Mouse (Mus musculus): ENCODE results near the gene Mpp1. TPM values are rescaled to one million over a fixed set of nuclear protein-coding genes. Genes with fewer than 3 reads are reported as not detected.

Mpp1 gene
- total RNA-seq (2021), result 10 to 100 TPM; 39.1 to 39.5 TPM
- long read RNA-seq, experiment 1, transcript Mpp1-201 (12 exons, 2,525 nt), result major isoform, 39 of 45 reads
- long read RNA-seq, experiment 1, partial matches to known transcripts, result 5 of 45 reads
- long read RNA-seq, experiment 1, other reads (novel, unspliced or antisense), result 1 of 45 reads
- long read RNA-seq, experiment 2, transcript Mpp1-201 (12 exons, 2,525 nt), result major isoform, 37 of 42 reads
- long read RNA-seq, experiment 2, partial matches to known transcripts, result 4 of 42 reads
- long read RNA-seq, experiment 2, other reads (novel, unspliced or antisense), result 1 of 42 reads

DNA sequence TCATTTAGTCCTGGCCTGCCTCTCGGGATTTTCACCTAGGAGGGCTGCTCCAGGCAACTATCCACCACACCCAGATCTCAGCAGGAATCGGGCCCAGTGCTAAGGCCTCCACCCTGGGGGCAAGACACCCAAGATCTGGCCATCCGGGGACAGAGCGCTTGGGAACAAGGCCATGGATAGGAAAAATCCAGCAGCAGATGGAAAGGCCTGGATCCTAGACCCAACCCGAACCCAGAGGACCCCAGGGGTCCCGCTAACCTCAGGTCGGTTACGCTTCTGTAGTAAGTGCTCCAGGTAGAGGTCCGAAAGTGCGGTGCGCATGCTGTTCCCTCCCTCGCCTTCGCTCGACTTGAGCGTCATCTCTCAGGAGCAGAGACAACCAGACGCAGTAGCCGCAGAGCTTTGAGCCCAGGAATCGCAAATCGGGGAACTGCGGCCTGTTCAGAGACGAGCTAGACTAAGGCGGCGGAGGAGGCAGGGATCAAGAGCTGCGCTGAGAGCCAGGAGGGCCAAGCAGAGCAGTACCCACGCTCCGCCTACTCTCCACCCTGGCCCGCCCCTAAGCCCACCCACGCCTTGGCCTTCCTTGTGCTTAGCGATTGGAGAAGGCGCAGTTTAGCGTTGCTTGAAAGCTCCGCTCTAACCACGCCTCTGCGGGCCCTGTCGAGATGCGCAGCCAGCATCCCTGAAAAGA, at the start of gene Mpp1:
Gene Mpp1 (minus strand): TSS at position 550 of the 694 bp plus-strand sequence.
- peak; percentile 42 to 65 for DNase-seq (ENCODE audit: low spot score in 2 of 2)

DNA sequence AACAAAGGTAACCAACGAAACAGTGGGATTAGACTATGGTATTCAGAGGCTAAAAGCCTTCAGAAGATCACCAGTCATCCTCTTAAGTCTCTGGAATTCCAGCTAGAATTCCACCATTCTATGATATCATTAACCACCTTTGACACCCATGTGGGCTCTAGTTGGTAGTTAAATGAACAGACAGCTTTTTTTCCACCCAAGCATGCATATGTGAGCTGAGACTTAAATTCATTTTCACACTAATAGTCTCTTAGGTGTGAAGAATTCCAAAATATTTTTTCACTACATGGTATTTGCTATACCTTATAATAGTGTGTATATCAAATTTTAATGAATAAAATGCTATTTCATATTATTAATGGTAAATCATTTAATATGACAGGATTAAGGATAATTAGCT, 32.9 kb upstream of the Mpp1 start, which contains the start of gene Smim9:
Gene Smim9 (minus strand): TSS at position 101 of the 400 bp plus-strand sequence.
- no peak for DNase-seq (ENCODE audit: low spot score in 2 of 2)

DNA sequence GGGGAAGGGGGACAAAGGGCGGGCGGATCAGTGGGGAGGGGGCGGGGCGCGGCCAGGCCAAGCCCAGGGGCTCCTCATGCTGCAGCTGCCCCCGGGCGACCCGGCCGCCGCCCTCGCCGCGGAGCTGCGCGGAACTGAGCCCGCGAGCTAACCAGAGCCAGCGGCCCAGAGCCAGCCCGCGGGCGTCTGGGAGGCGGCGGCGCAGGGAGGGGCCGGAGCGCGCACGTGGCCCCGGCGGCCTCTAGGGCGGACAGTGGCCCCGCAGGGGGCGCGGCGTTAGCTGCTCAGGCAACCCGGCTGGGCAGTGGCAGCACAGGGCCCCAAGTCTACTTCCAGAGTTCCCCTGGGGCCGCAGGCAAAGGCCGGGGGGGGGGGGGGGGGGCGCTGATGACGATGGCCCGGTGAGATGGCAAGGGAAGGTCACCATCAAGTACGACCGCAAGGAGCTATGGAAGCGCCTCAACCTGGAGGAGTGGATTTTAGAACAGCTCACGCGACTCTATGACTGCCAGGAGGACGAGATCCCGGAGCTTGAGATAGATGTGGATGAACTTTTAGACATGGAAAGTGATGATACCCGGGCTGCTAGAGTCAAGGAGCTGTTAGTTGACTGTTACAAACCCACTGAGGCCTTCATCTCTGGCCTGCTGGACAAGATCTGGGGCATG, 24.9 kb upstream of the Mpp1 start:
- DNase-seq (ENCODE audit: low spot score in 2 of 2), result peak; percentile 3 to 13

DNA sequence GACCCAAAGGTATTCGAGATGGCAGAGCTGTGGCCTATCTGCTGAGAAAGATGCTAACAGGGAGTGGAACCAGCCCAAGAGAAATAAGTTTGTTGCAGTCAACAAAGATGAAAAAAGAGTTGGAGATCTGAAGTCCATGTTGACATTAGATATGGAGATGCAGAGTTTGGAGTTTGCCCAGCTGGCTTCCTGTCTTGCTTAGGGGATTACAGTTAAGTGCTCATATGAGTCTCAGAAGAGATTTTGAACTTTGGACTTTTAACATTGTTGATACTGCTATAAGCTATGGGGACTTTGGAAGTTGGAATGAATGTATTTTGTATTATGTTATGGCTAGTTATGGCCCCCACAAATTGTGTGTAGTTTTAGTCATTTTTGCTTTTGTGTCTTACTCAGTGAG, 21.4 kb upstream of the Mpp1 start:
- DNase-seq (ENCODE audit: low spot score in 2 of 2), result no peak

DNA sequence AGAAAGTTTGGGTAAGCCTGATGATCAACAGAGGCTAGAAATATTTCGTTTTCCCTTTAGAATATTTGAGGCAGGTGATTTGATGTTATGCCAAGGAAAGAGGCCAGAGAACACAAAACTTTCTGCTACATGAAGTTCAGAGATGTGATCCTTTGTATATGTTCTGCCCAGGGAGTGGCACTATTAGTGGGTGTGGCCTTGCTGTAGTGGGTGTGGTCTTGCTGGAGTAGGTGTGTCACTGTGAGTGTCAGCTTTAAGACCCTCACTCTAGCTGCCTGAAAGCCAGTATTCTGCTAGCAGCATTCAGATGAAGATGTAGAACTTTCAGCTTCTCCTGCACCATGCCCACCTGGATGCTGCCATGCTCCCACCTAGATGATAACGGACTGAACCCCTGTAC, 19.5 kb upstream of the Mpp1 start:
- DNase-seq (ENCODE audit: low spot score in 2 of 2), result no peak

DNA sequence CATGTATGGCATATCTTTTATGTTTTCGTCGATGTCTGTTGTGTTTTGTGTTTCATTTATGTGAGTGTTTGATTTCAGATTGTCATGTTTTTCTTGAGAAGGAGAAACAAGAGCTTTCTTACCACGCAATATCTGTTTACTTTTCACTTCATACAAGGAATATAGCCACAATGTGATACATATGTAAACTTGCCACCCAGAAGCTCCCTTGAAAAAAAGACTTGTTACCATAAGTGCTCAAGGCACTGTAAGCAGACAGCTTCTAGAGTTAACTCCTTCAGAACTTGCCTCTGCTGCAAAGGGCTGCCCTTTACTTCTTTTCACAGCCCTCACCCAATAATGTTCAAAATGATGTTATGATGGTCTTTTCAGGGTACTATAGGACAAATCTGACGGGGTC, 17.6 kb upstream of the Mpp1 start:
- DNase-seq (ENCODE audit: low spot score in 2 of 2), result no peak

DNA sequence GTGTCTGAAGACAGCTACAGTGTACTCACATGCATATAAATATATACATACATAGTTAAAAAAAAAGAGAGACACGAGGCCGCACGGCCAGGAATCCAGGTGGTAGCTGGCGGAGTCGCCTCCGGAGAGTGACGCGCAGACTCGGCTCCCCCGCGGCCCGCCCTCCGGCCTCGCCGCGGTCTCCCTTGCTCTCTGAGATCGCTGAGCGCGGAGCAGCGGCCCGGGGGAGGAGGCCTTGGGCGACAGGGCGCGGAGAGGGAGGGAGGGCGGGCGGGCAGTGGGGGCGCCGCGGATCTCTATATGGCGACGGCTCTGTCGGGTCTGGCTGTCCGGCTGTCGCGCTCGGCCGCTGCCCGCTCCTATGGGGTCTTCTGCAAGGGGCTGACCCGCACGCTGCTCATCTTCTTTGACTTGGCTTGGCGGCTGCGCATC, 12.3 kb upstream of the Mpp1 start:
- peak in 1 of 2 experiments; percentile 12 for DNase-seq (ENCODE audit: low spot score in 2 of 2)

DNA sequence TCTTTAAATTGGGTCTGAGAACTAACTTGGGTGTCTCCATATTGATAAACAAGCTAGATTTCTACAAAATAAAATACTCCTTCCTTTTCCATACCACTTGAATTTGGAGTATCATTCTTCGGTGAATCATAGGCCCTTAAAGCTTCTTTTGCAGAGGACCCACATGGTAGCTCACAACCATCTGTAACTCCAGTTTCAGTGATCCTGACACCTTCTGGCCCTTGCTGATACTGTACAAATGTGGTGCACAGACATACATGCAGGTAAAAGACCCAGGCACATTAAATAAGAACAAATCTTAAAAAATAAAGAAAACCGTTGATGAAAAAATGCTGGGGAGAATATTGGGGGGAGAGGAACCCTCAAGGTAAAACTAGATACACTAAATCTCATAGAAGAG, 7.4 kb upstream of the Mpp1 start:
- DNase-seq (ENCODE audit: low spot score in 2 of 2), result no peak

DNA sequence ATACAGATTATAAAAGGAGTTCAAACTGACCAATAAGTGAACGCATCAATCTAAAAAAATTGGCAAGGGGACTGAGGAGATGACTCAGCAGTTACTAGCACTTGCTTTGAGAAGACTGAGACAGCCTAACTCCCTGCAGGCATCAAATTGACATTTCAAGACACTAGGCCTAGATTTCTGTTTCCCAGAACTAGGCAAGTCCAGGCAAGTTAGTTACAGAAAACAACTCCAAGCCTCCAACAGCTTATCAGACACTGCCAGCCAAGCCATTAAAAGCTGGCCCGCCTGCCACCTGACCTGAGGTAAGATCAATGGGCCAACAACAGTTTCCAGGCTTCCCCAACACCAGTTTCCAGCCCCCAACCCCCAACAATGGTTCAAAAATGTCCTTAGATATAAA, 6.9 kb upstream of the Mpp1 start:
- DNase-seq (ENCODE audit: low spot score in 2 of 2), result no peak

DNA sequence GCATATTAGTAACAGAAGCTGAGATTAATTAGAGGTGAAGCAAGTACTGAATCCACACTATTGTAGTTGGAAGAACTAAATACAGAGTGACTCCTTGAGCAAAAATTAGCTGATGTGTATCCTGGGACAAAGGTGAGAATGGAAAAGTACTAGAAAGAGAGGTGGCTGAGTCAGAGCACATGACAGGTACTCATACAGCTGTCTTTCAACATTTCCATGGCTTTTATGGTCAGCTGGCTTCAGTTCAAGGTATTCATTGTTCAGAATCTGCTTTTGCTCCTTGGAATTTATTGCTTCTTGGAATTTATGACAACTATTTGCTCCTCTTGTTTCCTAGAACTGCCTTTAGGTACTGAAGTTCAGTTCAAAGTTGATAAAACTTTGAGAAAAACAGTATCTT, 6.1 kb upstream of the Mpp1 start:
- no peak for DNase-seq (ENCODE audit: low spot score in 2 of 2)

DNA sequence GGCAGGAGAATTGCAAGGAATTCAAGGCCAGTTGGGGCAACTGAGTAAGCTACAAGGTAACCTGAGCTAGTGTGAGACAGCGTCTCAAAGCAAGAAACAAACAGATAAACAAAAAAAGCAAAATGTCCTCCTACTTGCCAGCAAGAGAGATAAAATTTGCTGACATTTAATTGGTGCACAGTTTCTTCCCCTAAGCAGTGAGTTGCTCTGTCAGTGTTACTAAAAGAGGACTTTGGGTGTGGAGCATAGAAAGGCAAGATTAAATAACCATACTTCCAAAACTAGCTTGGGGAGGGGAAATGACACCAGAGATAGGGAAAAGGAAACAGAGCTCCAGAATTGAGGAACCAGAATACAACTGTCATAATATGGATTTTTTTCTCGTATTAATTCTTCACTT, 1.3 kb downstream of the Mpp1 start:
- DNase-seq (ENCODE audit: low spot score in 2 of 2), result no peak

DNA sequence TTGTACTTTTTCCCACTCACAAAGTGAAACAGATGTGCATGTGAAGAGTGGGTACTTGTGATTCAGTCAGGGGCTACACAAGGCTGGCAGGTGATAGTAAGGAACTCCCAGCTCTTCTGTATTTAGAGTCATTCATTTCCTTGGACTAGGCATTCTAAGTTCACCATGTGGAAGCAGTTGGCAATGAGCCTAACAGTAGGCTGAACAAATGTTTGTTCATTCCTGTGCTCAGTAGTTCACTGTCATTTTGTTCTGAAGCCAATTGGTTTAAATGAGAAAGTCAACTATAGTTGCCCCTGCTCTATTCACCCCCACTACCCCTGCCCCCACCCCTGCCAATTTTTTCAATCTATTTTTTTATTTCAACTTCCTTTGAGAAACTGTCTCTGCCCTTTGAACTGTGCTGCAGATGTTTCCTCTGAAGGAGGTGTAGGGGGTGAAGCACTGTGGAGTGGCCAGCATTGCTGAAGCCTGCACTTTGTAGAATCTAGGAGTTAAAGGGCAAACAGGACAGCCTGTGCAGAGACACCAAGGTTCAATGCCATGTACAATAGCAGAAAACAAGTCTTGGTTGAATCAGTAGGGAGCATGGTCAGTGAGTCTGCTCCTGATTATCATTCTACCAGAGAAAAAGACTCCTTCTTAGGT, 2.4 kb downstream of the Mpp1 start:
- no peak for DNase-seq (ENCODE audit: low spot score in 2 of 2)

DNA sequence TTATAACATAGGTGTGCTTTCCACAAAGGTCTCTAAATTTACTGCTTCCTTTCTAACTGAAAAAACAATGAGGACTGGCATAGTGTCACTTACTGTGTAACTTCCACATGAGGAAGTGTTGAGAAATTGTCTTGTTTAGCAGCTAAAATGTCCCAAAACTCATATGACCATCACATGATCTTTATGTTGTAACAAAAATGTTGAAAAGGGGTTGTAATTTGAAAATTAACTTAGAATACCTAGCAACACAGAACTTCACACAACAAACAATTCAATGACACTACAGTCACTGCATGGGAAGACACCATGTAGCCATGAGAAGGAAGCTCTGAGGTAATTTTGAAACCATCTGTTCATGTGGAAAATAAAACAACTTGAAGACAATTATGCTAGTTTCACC, 3.9 kb downstream of the Mpp1 start:
- no peak for DNase-seq (ENCODE audit: low spot score in 2 of 2)

DNA sequence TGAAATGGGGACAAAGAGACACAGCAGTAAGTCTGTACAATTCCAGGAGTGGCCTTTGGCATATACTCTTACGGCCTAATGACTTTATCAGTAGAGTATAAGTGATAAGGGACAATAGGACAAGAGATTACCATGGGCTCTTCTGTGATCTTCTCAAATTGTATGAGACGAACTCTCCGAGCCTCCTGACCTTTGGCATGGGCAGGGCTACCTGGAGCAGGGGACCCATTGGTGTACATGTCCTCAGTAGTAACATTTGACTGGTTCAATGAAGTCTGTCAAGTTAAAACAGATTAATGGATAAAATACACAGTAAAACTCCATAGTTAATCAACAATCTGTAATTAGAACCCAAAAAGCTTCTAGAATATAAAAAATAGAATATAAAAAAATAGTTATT, 5.2 kb downstream of the Mpp1 start:
- no peak for DNase-seq (ENCODE audit: low spot score in 2 of 2)

DNA sequence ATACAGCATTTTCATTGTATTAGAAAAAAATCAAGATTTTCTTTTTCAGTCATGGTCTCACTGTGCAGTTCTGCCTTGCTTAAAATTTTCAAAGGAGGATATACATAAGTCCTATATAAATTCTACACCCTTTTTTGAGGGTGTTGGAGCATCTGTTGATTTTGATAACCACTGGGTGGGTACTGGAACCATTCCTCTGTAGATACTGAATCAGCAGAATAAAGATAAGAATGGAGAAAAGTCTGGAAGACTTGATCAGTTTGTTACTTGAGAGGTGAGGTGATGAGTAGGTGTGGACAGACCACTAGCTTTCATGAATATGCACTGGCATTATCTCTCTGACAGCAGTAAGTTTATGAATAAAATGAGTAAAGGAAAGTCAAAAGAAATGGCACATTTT, 15.3 kb downstream of the Mpp1 start:
- DNase-seq (ENCODE audit: low spot score in 2 of 2), result no peak

DNA sequence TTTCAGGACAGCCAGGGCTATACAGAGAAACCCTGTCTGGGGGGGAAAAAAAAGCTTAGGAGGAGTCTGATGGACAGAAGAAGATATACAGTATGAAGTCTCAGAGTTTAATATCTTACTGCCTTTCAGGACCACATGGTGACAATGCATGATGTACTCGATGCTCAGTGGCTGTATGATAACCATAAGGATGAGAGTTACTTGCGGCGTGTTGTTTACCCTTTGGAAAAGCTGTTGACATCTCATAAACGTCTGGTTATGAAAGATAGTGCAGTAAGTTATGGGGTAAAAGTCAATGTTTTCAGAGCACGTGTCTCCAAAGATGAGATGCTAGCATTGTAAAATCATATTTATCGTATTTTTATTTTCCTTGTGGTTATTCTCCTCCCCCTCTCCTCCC, 28.5 kb downstream of the Mpp1 start:
- DNase-seq (ENCODE audit: low spot score in 2 of 2), result no peak

DNA sequence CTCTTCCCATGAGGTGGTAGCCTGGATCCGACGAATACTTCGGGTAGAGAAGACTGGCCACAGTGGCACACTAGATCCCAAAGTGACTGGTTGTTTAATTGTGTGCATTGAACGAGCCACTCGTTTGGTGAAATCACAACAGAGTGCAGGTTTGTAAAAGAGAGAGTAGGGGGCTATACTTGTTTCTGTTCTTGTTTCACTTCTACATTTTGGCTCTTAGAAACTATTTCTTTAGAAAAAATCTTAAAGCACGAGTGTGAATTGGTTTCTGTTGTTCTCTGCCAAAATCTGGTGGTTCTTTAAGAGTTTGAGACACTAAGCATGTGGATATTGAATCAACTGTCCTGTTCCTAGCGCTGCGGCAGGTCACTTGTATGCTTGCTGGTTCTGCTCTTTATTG, 32.0 kb downstream of the Mpp1 start:
- DNase-seq (ENCODE audit: low spot score in 2 of 2), result no peak

DNA sequence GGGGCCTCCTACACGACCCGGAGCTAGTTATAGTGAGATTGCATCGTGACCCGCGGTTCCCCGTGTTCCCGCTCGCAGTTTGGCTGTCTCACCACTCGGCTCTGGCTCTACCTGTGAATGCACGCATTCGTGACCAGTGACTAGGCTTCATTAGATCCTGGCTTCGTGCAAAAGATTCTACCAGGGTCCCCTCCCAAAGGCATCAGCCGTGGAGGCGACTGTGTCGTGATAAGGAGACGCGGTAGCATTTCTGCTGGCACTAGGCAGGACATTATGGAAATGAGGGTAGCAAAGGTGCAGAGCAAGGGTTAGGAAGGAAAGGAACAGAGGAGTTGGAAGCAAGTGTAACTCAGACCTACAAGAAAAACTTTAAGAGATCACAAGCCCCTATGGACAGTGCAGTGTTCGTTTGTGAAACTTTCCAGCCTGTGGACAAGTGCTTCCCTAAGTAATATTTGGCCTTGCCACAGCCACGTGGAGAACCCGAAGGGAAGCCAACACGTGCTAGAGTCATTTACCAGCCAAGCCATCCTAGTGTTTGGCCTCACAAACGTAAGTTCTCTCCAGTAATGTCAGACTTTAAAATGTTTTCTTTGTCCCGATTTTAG, 34.5 kb downstream of the Mpp1 start:
- no peak for DNase-seq (ENCODE audit: low spot score in 2 of 2)

DNA sequence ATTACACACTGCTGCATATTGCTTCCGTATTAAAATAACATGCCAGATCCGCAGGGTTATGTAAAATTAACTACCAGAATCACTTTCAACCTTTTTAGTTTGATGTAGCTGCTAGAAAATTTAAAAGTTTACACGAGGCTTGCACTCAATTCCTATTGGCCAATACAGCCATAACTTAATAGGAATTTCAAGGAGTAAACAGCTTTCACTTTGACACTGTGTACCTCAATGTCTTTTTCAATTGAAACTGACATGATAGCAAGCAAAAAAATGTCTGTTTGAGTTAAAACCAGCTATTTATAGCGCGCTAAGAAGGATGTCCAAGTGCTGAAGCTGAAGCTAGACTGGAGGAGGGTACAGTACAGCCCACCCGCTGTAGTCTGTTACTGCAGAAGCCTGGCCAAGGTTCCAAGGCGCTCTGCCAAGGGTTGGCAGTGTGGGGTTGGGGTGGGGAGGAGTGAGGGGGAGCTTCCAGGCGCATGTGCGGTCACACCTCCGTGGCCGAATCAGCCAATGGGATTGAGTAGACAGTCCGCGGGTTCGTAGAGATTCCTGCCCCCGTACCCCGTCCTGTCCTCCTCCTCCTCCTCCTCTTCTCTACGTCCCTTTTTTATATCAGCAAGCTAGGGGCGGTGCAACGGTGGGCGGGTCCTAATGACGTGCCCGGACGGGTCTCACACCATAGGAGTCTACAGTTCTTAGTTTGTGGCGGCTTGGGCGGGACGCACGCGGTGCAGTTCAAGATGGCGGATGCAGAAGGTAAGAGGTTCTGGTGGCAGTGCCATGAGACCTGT, 35.2 kb downstream of the Mpp1 start, which contains the start of gene Dkc1:
Gene Dkc1 (plus strand): TSS at position 486 of the 794 bp plus-strand sequence.
- DNase-seq (ENCODE audit: low spot score in 2 of 2), result peak; percentile 79 to 86

DNA sequence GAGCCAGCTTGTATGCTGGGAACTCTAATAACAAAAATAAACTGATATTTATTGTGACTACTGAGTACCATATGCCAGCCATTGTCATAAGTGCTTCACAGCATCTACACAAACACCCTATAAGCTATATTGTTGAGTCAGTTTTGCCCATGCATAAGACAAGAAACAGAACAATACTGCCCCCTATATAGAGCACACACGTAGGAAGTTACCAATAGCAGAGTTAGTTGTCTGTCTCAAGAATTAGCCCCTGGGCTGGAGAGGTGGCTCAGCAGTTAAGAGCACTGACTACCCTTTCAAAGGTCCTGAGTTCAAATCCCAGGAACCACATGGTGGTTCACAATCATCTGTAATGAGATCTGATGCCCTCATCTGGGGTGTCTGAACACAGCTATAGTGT, 45.2 kb downstream of the Mpp1 start:
- DNase-seq (ENCODE audit: low spot score in 2 of 2), result no peak
